Mouse (Mus musculus): Measurements from ENCODE around the gene Btbd9.

The Btbd9 gene

DNA sequence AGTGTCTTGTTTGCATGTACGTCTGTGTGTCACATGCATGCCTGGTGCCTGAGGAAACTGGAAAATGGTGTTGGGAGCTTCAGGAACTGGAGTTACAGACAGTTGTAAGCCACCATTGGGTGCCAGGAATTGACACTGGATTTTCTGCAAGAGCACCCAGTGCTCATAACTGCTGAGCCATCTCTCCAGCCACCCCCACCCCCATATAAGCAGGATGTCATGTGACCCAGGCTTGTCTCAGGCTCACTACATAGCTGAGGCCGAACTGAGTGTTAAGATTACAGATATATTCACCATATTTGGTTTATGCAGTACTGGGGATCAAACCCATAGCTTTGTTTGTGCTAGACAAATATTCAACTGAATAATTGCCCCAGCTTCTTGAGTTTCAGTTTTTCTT, 394.2 kb downstream of the Btbd9 start:
- no peak for DNase-seq (ENCODE audit: low spot score in 2 of 2)

DNA sequence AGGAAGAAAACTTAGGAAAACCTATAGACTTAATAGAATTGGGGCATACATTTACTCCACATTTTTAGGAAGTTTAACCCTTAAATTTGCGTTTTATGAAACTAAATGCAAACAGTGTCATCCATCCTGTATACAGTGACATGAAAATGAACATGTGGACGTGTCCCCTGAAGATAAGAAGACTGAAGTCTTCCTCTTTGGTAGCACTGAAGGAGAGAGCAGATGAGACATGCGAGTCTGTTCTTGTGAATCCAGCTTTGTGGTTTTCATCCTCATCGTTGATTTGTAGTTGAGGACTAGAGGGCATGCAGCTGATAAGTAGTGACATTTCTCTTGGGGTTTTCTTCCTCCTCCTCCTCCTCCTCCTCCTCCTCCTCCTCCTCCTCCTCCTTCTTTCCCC, 394.7 kb downstream of the Btbd9 start:
- DNase-seq (ENCODE audit: low spot score in 2 of 2): no peak

DNA sequence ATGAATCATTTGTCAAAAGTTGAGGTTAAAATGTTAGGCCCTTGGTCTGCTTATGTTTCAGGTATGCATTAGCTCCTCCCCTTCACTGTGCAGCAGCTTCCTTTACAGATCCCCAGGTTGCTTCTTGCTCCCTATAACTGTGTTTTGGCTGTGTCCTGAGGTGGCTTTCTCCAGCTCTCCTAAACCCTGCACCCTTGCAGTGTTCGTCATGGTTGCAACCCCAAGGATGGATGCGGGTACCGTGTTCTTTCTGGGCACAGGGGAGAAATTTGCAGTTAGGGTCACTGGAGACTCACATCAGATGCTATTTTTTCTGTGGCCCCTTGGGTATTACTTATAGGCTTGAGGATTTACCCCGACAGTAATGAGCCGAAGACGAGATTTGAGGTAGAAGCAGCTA, 396.1 kb downstream of the Btbd9 start:
- no peak for DNase-seq (ENCODE audit: low spot score in 2 of 2)

DNA sequence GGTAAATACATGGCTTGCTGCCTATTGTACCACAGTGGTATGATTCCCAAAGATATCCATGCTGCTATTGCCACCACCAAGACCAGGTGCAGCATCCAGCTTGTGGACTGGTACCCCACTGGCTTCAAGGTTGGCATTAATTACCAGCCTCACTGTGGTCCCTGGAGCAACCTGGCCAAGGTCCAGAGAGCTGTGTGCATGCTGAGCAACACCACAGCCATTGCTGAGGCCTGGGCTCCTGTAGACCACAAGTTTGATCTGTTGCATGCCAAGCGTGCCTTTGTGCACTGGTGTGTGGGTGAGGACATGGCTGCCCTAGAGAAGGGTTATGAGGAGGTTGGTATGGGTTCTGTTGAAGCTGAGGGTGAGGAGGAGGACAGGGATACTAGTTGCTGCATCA, 397.9 kb downstream of the Btbd9 start:
- DNase-seq (ENCODE audit: low spot score in 2 of 2): no peak

DNA sequence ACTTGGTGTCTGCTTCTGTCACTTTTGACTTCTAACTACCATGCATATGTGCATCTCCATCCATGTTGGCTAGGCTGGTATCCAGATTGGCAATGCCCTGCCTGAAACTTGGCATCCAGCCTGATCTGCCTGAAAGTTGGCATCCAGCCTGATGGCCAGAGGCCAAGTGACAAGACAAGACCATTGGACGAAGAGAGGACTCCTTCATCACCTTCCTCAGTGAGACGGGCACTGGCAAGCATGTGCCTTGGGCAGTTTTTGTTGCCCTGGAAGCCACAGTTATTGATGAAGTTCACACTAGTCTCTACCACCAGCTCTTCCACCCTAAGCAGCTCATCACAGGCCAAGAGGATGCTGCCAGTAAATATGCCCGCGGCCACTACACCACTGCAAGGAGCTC, 398.9 kb downstream of the Btbd9 start:
- no peak for DNase-seq (ENCODE audit: low spot score in 2 of 2)
